Mouse (Mus musculus): ENCODE measurements at regions not wholly inside any gene's neighbourhood (a gene's known extent, or its start where the extent isn't known, plus 50 kb on each side); places are given as distances from the start of the nearest gene placed in this dataset.
"Not testable (repeated sequence)": the region's sequence is repeated elsewhere in the genome, so short reads cannot be mapped to it uniquely, and the experiment has no call there.

DNA sequence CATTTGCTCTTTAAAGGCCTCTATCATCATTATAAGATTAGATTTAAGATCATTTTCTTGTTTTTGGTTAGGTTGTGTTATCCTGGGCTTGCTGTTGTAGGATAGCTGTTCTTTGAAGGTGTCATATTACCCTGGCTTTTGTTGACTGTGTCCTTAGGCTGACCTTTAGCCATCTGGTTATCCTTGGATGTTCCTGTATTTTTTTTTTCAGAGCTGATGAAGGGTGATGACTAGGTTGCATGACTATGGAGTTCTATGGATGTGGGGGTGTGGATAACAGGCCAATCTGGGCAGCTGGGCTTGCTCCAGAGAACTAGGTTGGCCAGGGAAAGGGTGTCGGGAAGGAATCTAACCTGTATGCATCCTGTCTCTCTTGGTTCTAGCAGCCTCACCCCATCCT lies 74.2 kb downstream of the Dmrta1 start:
- ATAC-seq (replicated peaks; ENCODE audit: low read depth, poor library complexity, severe bottlenecking) = no peak

DNA sequence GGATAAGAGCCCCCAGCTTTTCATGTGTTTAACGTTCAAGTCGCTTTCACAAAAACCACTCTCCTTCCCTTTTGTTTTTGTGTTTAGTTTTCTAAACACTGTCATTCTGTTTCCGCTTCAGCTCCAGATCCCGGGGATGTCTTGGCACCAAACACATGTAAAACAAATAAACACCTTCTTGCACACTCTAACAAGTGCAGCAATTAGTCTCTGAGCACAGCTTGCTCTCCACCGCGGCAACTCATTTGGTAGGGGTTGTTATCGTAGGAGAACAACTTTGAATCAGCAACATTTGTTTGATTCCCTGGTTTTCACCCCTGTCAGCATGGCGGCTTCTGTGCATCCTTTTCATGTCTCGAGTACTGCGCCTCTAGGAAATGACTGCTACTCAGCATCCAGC lies 97.0 kb downstream of the Dmrta1 start:
- ATAC-seq (replicated peaks; ENCODE audit: low read depth, poor library complexity, severe bottlenecking) = no peak

DNA sequence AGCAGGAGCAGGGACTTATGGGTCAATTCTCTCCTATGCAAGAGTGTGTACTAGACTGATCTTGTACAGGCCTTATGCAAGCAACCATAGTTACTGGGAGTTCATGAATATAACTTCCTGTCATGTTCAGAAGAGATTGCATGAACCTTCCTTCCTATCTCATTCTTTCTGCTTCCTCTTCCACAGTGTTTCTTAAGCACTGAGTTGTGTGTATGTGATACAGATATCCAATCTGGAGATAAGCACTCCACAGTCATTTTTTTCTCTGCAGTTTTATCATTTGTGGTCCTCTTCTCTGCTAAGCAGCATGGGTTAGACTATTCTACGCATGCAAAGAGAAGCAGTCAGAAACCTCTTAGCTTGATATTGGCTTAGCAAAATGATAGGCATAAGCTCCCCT lies 102.3 kb downstream of the Dmrta1 start:
- no peak for ATAC-seq (replicated peaks; ENCODE audit: low read depth, poor library complexity, severe bottlenecking)

DNA sequence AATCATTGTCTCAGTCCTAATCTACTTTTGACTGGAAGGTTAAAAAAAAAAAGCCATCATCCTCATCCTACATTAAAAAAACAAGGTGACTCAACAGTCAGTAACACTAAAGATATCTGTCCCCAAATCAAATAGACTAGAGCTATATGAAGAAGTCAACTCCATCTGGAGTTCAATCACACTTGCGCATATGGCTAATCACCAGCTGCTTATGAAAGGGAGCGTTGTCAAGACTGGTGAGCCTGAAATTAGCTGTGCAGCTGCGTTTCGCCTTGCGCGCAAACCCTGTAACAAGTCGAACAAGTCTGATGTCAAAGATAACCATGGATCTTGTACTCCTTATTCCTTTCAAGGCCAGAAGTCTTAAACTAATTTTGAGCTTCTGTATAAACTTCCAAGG lies 137.6 kb downstream of the Dmrta1 start:
- no peak for ATAC-seq (replicated peaks; ENCODE audit: low read depth, poor library complexity, severe bottlenecking)

DNA sequence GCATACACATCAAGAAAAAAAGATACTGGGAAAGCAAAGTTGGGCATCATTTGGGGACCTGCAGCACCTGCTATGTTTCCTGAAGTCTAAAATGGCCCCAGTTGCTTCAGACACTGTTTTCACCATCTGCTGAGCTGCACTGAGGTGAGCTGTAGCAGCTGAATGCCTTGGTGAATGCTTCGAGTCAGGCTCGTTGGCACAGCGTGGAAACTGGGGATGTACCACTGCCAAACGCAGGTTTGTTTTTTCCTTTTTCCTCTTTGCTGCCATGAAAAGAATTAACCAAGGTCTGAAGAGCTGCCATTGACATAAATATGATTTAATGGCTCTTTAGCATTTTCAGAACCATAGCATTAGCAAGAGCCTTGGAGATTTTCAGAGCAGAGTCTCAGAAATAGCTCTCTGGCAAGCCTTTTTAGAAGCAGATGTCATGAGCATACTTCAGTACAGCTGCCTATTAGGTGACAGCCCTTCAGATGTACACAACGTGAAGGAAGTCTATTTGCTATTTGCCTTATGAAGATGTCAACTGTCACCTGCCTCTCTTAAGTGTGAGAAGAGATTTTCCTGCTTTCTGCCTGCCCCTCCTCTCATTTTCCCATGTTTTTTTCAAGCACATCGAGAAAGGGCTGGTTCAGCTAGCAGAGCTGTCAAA lies 155.4 kb downstream of the Dmrta1 start:
- no peak for ATAC-seq (replicated peaks; ENCODE audit: low read depth, poor library complexity, severe bottlenecking)

DNA sequence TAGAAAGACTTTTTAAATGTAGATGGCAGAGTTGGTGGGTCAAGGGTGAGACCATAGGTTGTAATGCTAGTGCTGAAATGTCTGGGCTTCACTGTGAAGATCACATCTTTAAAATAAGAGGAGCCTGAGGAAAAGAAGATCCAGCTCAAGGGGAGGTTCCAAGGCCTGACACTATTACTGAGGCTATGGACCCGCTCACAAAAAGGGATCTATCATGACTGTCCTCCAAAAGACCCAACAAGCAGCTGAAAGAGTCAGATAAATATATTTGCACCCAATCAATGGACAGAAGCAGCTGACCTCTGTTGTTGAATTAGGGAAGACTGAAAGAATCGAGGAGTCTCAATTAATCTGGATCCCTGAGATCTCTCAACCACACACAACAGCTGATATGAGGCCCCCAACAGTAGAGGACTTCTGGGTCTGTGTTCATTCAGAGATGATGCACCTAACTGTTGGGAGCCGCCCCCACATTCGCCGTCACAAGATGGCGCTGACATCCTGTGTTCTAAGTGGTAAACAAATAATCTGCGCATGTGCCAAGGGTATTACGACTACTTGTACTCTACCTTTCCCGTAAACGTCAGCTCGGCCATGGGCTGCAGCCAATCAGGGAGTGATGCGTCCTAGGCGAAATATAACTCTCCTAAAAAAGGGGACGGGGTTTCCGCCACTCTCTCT lies 196.3 kb downstream of the Dmrta1 start:
- peak; percentile 74; the same call in 1 of the 2 replicates for ATAC-seq (replicated peaks; ENCODE audit: low read depth, poor library complexity, severe bottlenecking)

DNA sequence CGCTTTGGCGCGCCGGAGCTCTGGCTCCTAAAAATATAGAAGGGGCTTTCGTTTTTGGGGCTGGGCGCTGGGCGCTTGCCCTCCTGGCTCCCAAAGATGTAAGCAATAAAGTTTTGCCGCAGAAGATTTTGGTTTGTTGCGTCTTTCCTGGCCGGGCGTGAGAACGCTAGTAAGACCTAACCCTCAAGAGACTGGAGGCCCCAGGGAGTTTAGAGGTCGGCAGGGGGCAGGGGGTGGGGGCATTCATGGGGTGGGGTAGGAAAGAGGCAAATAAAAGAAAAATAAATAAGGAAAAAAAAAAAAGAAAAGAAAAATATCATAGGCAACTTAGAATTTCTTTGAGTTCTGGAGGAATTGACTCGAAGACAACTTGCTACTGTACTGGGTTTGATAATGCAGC lies 196.9 kb downstream of the Dmrta1 start:
- ATAC-seq (replicated peaks; ENCODE audit: low read depth, poor library complexity, severe bottlenecking) = not testable (repeated sequence)

DNA sequence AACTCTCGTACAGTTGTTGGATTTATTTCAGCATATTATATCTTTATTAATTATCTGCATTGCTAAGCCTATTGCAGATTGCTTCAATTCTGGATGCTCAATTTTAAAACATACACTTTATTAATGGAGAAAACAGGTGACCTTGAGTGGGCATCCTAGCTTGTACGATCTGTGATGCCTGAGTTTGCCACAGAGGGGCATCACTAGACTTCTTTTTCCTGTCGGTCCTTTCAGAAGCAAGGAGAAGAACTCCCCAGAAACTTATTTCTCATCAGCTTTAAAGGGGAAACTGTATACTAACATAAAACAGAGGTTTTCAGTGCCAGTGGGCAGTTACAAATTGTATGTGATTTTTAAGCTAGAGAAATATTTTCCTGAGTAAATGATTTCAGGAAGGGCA lies 201.8 kb downstream of the Dmrta1 start:
- no peak for ATAC-seq (replicated peaks; ENCODE audit: low read depth, poor library complexity, severe bottlenecking)

DNA sequence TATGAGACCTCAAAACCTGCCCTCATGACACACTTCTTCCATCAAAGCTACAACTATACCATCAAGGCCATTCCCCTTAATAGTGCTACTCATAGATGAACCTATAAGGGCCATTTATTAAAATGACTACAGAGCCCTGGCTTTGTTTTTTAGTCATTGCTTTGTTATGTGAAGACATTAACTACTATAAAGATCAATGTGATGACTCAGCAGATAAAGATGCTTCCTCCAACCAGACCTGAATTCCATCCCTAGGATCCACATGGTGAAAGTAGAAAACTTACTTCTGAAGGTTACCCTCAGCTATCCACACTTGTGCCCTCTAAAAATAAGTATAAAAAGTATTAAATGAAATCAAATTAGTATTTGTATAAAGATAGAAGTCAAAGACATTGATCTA lies 230.4 kb downstream of the Dmrta1 start:
- ATAC-seq (replicated peaks; ENCODE audit: low read depth, poor library complexity, severe bottlenecking) = no peak

DNA sequence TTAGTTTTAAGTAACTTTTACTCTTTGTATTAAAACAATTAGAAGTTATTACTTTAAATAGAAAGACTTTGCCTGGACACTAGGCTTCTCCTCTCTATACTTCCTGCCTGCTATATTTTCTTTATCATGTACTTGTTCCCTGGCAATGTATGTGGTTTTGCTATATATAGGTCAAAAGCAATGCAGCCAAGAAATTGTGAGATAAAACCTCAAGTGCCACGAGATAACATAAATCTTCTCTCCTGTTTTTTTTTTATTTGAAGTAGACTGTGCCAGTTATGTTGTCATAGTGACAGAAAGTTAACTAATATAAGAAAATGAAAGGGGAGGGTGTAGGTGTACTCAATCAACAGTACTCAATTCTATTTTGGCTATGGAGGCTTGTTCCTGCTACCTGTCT lies 258.4 kb downstream of the Dmrta1 start:
- ATAC-seq (replicated peaks; ENCODE audit: low read depth, poor library complexity, severe bottlenecking) = no peak

DNA sequence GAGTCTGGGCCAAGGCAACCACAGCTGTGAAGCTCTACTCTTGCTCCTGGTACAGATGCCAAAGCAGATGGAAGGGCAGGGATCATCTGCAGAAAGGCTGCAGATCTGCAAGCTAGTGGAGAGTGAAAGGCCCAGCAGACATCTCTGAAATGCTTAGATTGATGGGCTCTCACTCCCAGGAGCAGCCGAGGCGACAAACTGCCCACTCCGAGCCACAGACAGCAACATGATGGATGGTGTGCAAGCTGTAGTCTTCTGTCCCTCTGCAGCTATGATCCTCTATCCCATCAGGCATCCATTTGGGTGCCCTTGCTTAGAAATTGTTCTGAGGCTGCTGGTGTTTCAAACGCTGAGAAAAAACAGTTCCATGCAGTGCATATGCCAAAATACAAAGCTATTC lies 262.1 kb downstream of the Dmrta1 start:
- ATAC-seq (replicated peaks; ENCODE audit: low read depth, poor library complexity, severe bottlenecking) = no peak

DNA sequence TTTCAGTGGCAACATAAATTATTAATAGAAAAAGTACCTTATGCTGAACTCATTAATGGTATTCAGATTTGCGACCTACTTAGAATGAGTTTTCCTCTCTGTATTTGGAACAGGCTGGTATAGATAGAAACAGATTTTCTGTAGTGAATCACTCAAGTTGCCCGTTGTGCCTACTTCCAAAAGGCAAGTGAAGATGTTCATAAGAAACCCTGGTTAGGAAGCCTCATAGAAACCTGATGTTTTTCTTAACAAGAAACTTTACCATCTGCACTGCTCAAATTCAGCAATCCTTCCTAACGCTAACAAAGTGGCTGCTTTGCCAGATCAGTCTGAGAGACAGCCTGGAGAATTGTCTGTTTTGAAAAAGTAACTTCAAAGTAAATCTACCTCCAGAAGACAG lies 242.5 kb upstream of the Zfp352 start:
- ATAC-seq (replicated peaks; ENCODE audit: low read depth, poor library complexity, severe bottlenecking) = no peak

DNA sequence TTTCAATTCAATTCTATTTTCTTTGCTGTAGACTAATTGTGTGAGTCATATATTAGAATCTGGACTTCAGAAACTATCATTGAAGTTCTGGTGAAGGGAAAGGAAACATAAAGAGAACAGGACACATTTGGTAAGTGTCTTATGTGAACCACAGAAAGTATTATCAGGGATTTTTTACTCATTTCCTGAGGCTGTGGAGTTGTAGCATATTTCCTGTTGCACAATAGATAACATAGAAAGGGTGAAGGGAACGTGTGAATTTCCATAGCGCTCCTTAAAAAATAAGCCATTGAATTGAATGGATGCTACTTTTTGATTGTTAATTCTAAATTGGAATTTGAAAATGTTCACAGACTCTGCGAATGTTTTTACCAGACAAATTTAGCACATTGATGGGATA lies 215.2 kb upstream of the Zfp352 start:
- ATAC-seq (replicated peaks; ENCODE audit: low read depth, poor library complexity, severe bottlenecking) = no peak

DNA sequence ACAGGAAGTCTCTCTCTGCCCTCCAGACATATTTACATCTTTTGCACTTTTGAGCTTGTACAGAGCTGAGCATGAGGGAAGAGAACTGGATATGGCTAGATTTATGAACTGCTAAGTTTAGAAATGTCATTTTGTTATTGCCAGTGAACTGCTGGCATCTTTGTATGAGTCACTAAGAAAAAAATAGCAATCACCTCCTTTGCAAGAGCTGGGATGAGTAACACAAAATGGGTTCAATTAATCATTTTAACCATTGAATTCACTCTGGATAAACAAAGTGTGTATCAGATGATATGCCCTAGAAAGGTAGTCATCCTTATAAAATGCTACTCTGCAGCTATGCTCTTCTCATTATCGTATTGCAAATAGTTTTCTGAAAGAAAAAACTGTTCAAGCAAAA lies 214.7 kb upstream of the Zfp352 start:
- no peak for ATAC-seq (replicated peaks; ENCODE audit: low read depth, poor library complexity, severe bottlenecking)

DNA sequence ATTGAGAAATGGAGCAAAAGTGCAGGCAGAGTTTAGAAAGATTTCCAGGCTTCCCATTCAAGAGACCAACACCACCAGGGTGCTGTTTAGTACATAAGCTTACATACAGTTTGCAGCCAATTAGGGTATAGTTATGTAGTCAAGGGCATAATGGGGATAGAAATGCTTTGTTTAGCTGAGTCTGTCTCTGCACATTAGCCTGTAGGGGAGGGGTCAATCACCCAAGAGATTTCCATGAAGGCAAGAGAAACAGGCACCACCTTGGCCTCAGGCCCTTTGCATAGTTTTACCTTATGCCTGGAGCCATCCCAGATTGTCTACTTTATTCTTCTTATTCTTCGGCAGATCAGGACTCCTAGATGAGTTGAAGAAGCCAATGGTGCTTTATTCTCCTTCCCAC lies 205.9 kb upstream of the Zfp352 start:
- no peak for ATAC-seq (replicated peaks; ENCODE audit: low read depth, poor library complexity, severe bottlenecking)

DNA sequence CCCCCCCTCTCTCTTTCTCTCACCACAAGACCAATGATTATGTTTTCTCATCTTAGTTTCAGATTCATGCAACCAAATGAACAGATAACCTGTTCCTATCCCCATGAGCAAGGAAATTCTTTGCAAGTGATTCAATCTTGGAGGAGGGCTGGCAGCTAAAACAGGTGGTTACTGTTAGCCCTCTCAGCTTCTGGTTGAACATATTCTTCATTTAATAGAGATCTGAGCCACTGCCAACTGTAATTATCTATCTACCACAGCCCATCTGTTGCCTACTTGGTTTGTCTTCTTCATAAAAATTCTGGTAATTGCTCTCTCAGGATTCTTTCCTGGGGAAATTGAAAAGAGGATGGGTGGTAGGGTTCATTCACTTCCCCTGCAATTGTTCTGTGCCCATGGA lies 204.4 kb upstream of the Zfp352 start:
- no peak for ATAC-seq (replicated peaks; ENCODE audit: low read depth, poor library complexity, severe bottlenecking)

Data from common myeloid progenitor, adult 5-6 weeks (primary cell).